Mouse (Mus musculus) cortical plate, adult 2 months (tissue): ENCODE data around the gene Slc11a2.

Source experiments
- CTCF ChIP-seq: fragments of 200-500 bp; IDR thresholded peaks from 2 replicates; pipeline ENCODE4 v1.5.1; 2011; ENCODE audit warnings: mild to moderate bottlenecking, control low read depth, low read length; ENCODE audit not compliant: insufficient read depth; ENCODE audit errors: extremely low read depth
- POLR2A ChIP-seq: fragments of 200-500 bp; IDR thresholded peaks from 2 replicates; pipeline ENCODE4 v1.6.1; 2011; ENCODE audit warnings: mild to moderate bottlenecking, low read length, control low read depth; ENCODE audit not compliant: insufficient read depth; ENCODE audit errors: extremely low read depth

GRCm38 (mm10) chr15:100467738-100468137, 42.9 kb upstream of the Slc11a2 start:
- no peak for TF ChIP-seq CTCF
- no peak for TF ChIP-seq POLR2A
